Mouse (Mus musculus): ENCODE data around the gene Slc38a10. TPM values are rescaled to one million over a fixed set of nuclear protein-coding genes. Genes with fewer than 3 reads are reported as not detected.
A peak's percentile ranks its signal among the peaks of the same experiment; 100 is the strongest.

Gene Slc38a10
- polyA plus RNA-seq, 1 experiment from 2014 or later: 35.5 TPM

DNA sequence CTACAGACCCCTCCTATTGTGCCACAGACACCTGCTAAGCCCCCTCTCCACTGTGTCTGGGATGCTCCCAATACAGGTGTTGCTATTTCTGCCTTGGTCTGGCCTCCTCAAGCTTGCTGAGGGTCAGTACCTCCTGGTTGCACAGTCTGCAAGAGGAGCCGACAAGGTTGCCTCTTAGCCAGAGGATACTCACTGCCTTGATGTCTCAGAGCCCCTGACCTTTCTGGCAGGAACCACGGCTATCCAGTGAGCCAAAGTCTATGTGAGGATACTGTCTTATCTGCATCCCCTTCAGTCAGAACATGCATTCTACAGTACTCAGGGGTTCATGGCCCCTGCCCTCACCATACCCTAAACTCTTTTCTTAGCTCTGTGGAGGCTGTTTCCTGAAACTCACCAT, 33.5 kb downstream of the Slc38a10 start:
- Histone ChIP-seq H3K9ac (no peak overlapping the region), H3K36me3 (peaks cover 97% of the 10 kb centered on the region), H3K4me1 (replicated peaks) (peaks cover 9% of the 10 kb centered on the region; the same call in 1 of the 2 replicates), H3K27ac (no peak overlapping the region), H3K4me3 (replicated peaks) (no peak overlapping the region), H3K4me2 (no peak overlapping the region), H3K9me3 (replicated peaks) (no peaks in the 10 kb centered on the region), H3K27me3 (no peaks in the 10 kb centered on the region)
- 78% methylated on average over 2 of the region's 2 CpGs for WGBS (ENCODE audit: insufficient replicate concordance)
- ATAC-seq (ENCODE audit: low read depth): no peak
- DNase-seq: no peak

DNA sequence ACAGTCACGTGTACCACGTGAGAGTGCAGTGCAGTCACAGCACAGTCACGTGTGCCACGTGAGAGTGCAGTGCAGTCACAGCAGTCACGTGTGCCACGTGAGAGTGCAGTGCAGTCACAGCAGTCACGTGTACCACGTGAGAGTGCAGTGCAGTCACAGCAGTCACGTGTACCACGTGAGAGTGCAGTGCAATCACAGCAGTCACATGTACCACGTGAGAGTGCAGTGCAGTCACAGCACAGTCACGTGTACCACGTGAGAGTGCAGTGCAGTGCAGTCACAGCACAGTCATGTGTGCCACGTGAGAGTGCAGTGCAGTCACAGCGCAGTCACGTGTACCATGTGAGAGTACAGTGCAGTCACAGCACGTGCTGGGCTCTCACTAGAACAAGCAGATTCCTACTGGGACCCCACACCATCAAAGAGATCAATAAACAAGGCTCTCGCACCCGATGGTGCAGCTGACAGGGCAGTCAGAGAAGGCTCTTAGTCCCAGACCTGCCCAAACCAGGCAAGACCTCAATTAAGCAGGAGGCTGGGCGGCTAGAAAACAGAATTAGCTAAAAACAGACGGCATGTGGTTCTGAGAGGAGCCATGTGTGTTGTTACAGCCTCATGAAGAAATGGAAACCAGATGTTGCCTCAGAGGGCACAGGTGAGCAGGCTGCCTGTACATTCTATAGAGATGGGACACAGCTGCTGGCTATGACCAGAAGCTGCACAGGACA, 36.5 kb downstream of the Slc38a10 start:
- Histone ChIP-seq H3K4me1 (replicated peaks) (peaks cover 5% of the 10 kb centered on the region; the same call in 1 of the 2 replicates), H3K27me3 (no peaks in the 10 kb centered on the region), H3K4me2 (no peak overlapping the region), H3K4me3 (replicated peaks) (no peak overlapping the region), H3K9me3 (replicated peaks) (no peaks in the 10 kb centered on the region), H3K9ac (no peak overlapping the region), H3K36me3 (peaks cover 95% of the 10 kb centered on the region), H3K27ac (no peak overlapping the region)
- no peak for ATAC-seq (ENCODE audit: low read depth)
- 90% methylated on average over 21 of the region's 21 CpGs for WGBS (ENCODE audit: insufficient replicate concordance)
- no peak for DNase-seq

DNA sequence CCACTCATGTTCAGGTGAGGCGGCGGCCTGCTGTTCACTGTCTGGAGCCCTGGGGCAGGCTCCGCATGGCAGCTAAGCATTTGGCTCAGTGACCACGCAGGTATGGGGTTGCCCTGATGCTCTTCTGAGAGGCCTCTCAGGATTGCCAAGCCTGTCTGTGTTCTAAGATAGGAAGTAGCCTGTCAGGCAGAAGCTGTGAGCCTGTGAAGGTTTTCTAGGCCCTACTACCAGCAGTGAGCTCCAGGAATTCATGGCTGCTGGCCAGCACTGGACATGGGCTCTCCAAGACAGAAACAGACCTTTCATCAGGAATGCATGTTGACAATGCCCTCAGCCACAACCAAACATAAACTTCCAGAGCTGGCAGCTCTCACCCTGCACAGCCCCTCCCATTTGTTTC, 39.0 kb downstream of the Slc38a10 start:
- Histone ChIP-seq H3K9me3 (replicated peaks) (no peaks in the 10 kb centered on the region), H3K4me2 (no peak overlapping the region), H3K27ac (no peak overlapping the region), H3K36me3 (peaks cover 94% of the 10 kb centered on the region), H3K27me3 (no peaks in the 10 kb centered on the region), H3K4me3 (replicated peaks) (no peak overlapping the region), H3K9ac (no peak overlapping the region), H3K4me1 (replicated peaks) (no peaks in the 10 kb centered on the region)
- DNase-seq (no peak), ATAC-seq (ENCODE audit: low read depth) (no peak)
- WGBS (ENCODE audit: insufficient replicate concordance): 88% methylated on average over 4 of the region's 4 CpGs

- Histone ChIP-seq H3K9me3 (replicated peaks) (no peaks in the 10 kb centered on the region), H3K4me1 (replicated peaks) (no peaks in the 10 kb centered on the region), H3K27ac (no peak overlapping the region), H3K4me2 (no peak overlapping the region), H3K9ac (no peak overlapping the region), H3K4me3 (replicated peaks) (no peak overlapping the region), H3K36me3 (peaks cover 90% of the 10 kb centered on the region), H3K27me3 (no peaks in the 10 kb centered on the region)
- ATAC-seq (ENCODE audit: low read depth) (no peak), DNase-seq (no peak)
- WGBS (ENCODE audit: insufficient replicate concordance): 22% methylated on average over 2 of the region's 2 CpGs
Measured at GRCm38 (mm10) chr11:120111033-120111432, 40.1 kb downstream of the Slc38a10 start.

DNA sequence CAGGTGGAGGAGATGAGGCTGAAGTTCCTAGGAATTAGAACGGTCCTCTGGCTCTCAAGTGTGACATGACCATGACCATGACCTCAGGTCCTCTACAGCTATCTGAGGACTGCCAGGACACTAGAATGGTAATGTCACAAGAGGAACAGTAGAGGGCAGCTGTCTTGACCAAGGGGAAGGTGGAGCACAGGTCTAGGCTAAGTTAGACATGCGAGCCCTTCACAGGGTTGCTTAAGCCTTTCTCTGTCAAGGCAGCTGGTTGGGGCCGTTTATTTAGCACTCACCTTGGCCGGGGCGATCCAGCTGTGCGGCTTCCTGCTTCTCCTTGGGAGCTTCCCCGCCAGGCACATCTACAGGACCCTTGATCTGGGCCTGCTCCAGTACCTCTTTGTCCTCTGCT, 40.6 kb downstream of the Slc38a10 start:
- DNase-seq: no peak
- Histone ChIP-seq H3K9me3 (replicated peaks) (no peaks in the 10 kb centered on the region), H3K9ac (no peak overlapping the region), H3K27ac (0 out of 2 replicates have a peak overlapping the region, but pooled peaks have one; percentile 34), H3K27me3 (no peaks in the 10 kb centered on the region), H3K4me1 (replicated peaks) (no peaks in the 10 kb centered on the region), H3K36me3 (peaks cover 90% of the 10 kb centered on the region), H3K4me2 (no peak overlapping the region), H3K4me3 (replicated peaks) (no peak overlapping the region)
- 0 out of 2 replicates have a peak, but pooled peaks have one; percentile 9 for ATAC-seq (ENCODE audit: low read depth)
- WGBS (ENCODE audit: insufficient replicate concordance): 73% methylated on average over 7 of the region's 7 CpGs

- Histone ChIP-seq H3K36me3 (peaks cover 90% of the 10 kb centered on the region), H3K4me2 (no peak overlapping the region), H3K27me3 (no peaks in the 10 kb centered on the region), H3K9me3 (replicated peaks) (no peaks in the 10 kb centered on the region), H3K27ac (no peak overlapping the region), H3K9ac (no peak overlapping the region), H3K4me1 (replicated peaks) (no peaks in the 10 kb centered on the region), H3K4me3 (replicated peaks) (no peak overlapping the region)
- no peak for ATAC-seq (ENCODE audit: low read depth)
- WGBS (ENCODE audit: insufficient replicate concordance): 86% methylated on average over 14 of the region's 14 CpGs
- DNase-seq: no peak
Measured at GRCm38 (mm10) chr11:120109558-120110210, 41.5 kb downstream of the Slc38a10 start.

DNA sequence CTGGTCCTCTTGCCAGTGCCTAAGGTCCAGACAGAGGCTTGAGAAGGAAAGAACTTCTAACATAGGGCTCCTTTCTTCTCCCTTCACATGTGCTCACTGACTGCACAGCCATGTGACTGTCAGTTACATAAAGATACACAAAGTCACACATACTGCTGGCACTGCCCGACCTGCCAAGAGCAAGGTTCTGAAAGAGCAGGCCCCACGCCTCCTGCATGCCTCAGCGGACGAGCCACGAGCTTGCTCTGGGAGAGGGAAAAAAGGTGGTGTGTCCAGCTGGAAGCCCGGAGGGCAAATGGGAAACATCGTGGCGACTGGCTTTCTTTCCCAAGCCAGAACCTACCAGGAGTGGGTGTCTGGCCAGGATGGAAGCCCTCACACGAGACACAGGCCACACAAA, 43.4 kb downstream of the Slc38a10 start:
- no peak for DNase-seq
- Histone ChIP-seq H3K27me3 (no peaks in the 10 kb centered on the region), H3K36me3 (peaks cover 80% of the 10 kb centered on the region), H3K27ac (no peak overlapping the region), H3K4me2 (no peak overlapping the region), H3K4me3 (replicated peaks) (no peak overlapping the region), H3K9ac (no peak overlapping the region), H3K9me3 (replicated peaks) (no peaks in the 10 kb centered on the region), H3K4me1 (replicated peaks) (peaks cover 8% of the 10 kb centered on the region)
- 79% methylated on average over 9 of the region's 9 CpGs for WGBS (ENCODE audit: insufficient replicate concordance)
- ATAC-seq (ENCODE audit: low read depth): no peak

GRCm38 (mm10) chr11:120107026-120107425, 44.1 kb downstream of the Slc38a10 start:
- H3K9me3 ChIP-seq (replicated peaks): no peaks in the 10 kb centered on the region

DNA sequence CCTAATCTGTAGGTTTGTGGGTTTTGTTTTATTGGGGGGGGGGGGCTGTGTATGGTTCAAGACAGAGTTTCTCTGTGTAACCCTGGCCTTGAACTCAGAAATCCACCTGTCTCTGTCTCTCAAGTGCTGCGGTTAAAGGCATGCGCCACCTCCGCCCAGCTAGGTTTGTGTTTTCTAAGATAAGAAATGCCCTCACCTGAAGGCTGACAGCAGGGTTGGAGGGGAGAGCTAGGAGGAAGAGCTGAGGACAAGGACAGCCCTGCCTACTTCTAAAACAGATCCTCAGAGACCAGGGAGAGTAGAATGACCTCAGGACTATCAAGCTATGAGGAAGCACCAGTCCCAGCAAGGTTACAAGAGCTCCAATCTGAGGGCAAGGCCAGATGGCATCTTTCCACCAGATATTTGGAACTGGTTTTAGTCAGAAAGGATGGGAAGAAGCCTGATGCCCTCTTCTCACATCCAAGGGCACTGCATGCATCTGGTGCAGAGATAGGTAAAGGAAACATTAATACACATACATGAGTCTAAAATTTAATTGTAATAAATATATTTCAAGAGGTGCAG, 47.6 kb downstream of the Slc38a10 start:
- Histone ChIP-seq H3K27me3 (no peaks in the 10 kb centered on the region), H3K27ac (0 out of 2 replicates have a peak overlapping the region, but pooled peaks have one; percentile 11), H3K4me2 (no peak overlapping the region), H3K36me3 (peaks cover 50% of the 10 kb centered on the region), H3K4me1 (replicated peaks) (peaks cover 23% of the 10 kb centered on the region), H3K9ac (no peak overlapping the region), H3K9me3 (replicated peaks) (no peaks in the 10 kb centered on the region), H3K4me3 (replicated peaks) (no peak overlapping the region)
- no peak for DNase-seq
- no peak for ATAC-seq (ENCODE audit: low read depth)
- WGBS (ENCODE audit: insufficient replicate concordance): 41% methylated on average over 3 of the region's 3 CpGs

More at GRCm38 (mm10) chr11:120107026-120107425, 44.1 kb downstream of the Slc38a10 start:
- WGBS (ENCODE audit: insufficient replicate concordance): 72% methylated on average over 2 of the region's 2 CpGs
- Histone ChIP-seq H3K4me1 (replicated peaks) (peaks cover 8% of the 10 kb centered on the region), H3K36me3 (peaks cover 72% of the 10 kb centered on the region), H3K27me3 (no peaks in the 10 kb centered on the region), H3K9ac (no peak overlapping the region), H3K4me3 (replicated peaks) (no peak overlapping the region), H3K27ac (no peak overlapping the region), H3K4me2 (no peak overlapping the region)
- ATAC-seq (ENCODE audit: low read depth) (no peak), DNase-seq (no peak)

DNA sequence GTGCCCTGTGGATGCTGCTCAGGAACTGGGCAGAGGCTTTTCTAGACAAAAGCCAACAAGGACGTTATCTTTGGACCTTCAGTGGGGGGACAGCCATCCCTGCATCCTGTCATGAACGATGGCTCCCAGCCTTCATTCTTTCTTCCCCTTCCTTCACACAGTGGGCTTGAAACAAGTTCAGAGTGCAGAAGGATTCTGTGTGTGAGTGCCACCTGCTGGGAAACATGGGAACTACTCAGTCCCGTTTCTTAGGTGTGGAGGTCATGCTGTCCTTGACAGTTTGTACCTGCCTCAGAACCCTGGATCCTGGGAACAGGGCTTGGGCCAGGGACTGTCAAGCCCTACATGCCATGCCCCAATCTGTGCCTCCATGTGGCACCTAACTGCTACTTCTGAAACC, 50.1 kb downstream of the Slc38a10 start:
- Histone ChIP-seq H3K4me2 (no peak overlapping the region), H3K27me3 (no peaks in the 10 kb centered on the region), H3K4me1 (replicated peaks) (peaks cover 40% of the 10 kb centered on the region), H3K27ac (no peak overlapping the region), H3K9ac (no peak overlapping the region), H3K9me3 (replicated peaks) (no peaks in the 10 kb centered on the region), H3K36me3 (peaks cover 39% of the 10 kb centered on the region), H3K4me3 (replicated peaks) (no peak overlapping the region)
- WGBS (ENCODE audit: insufficient replicate concordance): 3% methylated on average over 3 of the region's 3 CpGs
- no peak for ATAC-seq (ENCODE audit: low read depth)
- peak; percentile 58 for DNase-seq

GRCm38 (mm10) chr11:120098588-120099511, 52.3 kb downstream of the Slc38a10 start, which contains the start of the genes Tepsin and Ndufaf8:
TSS of gene Tepsin (minus strand) at chr11:120098731.
TSS of gene Ndufaf8 (plus strand) at chr11:120098928.
- H3K4me2 ChIP-seq: peak within 1 kb of the TSS; percentile 95
- peak within 1 kb of the TSS; percentile 84 for H3K27ac ChIP-seq
- H3K9ac ChIP-seq: peak within 1 kb of the TSS; percentile 88
- H3K4me3 ChIP-seq (replicated peaks): peak within 1 kb of the TSS; percentile 83
- DNase-seq (peak; percentile 99), ATAC-seq (ENCODE audit: low read depth) (peak; percentile 96)
- H3K4me1 ChIP-seq (replicated peaks): peaks cover 39% of the 10 kb centered on the region
- no peaks in the 10 kb centered on the region for H3K27me3 ChIP-seq
- peaks cover 38% of the 10 kb centered on the region for H3K36me3 ChIP-seq
- no peaks in the 10 kb centered on the region for H3K9me3 ChIP-seq (replicated peaks)
- WGBS (ENCODE audit: insufficient replicate concordance): under 1% methylated on average over 77 of the region's 77 CpGs

Measured in liver, embryonic 13.5 days (tissue).